Mouse (Mus musculus) megakaryocyte, adult 5-6 weeks (primary cell): ENCODE data around the gene Vps51. TPM values are rescaled to one million over a fixed set of nuclear protein-coding genes. Genes with fewer than 3 reads are reported as not detected.

Experiments
- ATAC-seq: 2 replicates; pipeline ENCODE4 v1.8.0; 2016; ENCODE audit warnings: mild to moderate bottlenecking, inconsistent platforms; ENCODE audit not compliant: poor library complexity, severe bottlenecking
- total RNA-seq, 2 experiments: library from RNA; stranded (forward) in 1 of 2; stranded (reverse) in 1 of 2; fragments of 153-499, 151-499 nt in 1 of 2; fragments of 221-1000, 200-1000 nt in 1 of 2; gene quantifications; 2 replicates each; pipeline versions ENCODE4 v1.2.3 to v1.2.4; 2015 to 2017

Vps51 gene
- total RNA-seq, 2 experiments from 2014 or later: 58.3 to 78.7 TPM

- peak; percentile 72 for ATAC-seq
Observed at GRCm38 (mm10) chr19:6018142-6019089, 58.6 kb downstream of the Vps51 start.

Other genes with a start within 250 kb of the Vps51 start
- 21.4 and 21.9 TPM in 2 replicates for gene Frmd8, start 202.0 kb downstream of the Vps51 start, total RNA-seq (2015)
- gene Frmd8, start 202.0 kb downstream of the Vps51 start, total RNA-seq (2017): 19.3 and 23.3 TPM in 2 replicates
- gene Slc25a45, start 199.4 kb downstream of the Vps51 start, total RNA-seq (2015): 55.6 and 67.9 TPM in 2 replicates
- gene Slc25a45, start 199.4 kb downstream of the Vps51 start, total RNA-seq (2017): 69.1 and 73.5 TPM in 2 replicates
- 0.54 and 0.59 TPM in 2 replicates for gene Tigd3, start 183.1 kb downstream of the Vps51 start, total RNA-seq (2015)
- 1.0 and 1.8 TPM in 2 replicates for gene Tigd3, start 183.1 kb downstream of the Vps51 start, total RNA-seq (2017)
- gene Dpf2, start 164.2 kb downstream of the Vps51 start, total RNA-seq (2015): 52.2 and 52.4 TPM in 2 replicates
- gene Dpf2, start 164.2 kb downstream of the Vps51 start, total RNA-seq (2017): 88.7 and 107 TPM in 2 replicates
- 3.0 and 3.4 TPM in 2 replicates for gene Cdc42ep2, start 152.4 kb downstream of the Vps51 start, total RNA-seq (2015)
- gene Cdc42ep2, start 152.4 kb downstream of the Vps51 start, total RNA-seq (2017): 1.7 and 1.9 TPM in 2 replicates
- 36.9 and 37.7 TPM in 2 replicates for gene Pola2, start 113.0 kb downstream of the Vps51 start, total RNA-seq (2015)
- 29.0 and 33.7 TPM in 2 replicates for gene Pola2, start 113.0 kb downstream of the Vps51 start, total RNA-seq (2017)
- 0.16 and 0.20 TPM in 2 replicates for gene Slc22a20, start 91.1 kb downstream of the Vps51 start, total RNA-seq (2015)
- gene Slc22a20, start 91.1 kb downstream of the Vps51 start, total RNA-seq (2017): 1.1 and 1.2 TPM in 2 replicates
- 31.1 and 32.2 TPM in 2 replicates for gene Capn1, start 61.3 kb downstream of the Vps51 start, total RNA-seq (2015)
- gene Capn1, start 61.3 kb downstream of the Vps51 start, total RNA-seq (2017): 53.7 and 54.8 TPM in 2 replicates
- gene Syvn1, start 30.7 kb downstream of the Vps51 start, total RNA-seq (2015): 16.8 and 17.8 TPM in 2 replicates
- 6.3 and 7.2 TPM in 2 replicates for gene Syvn1, start 30.7 kb downstream of the Vps51 start, total RNA-seq (2017)
- gene Mrpl49, start 19.4 kb downstream of the Vps51 start, total RNA-seq (2015): 28.7 and 35.8 TPM in 2 replicates
- gene Mrpl49, start 19.4 kb downstream of the Vps51 start, total RNA-seq (2017): 31.0 and 33.0 TPM in 2 replicates
- 2,056 and 2,077 TPM in 2 replicates for gene Fau, start 19.4 kb downstream of the Vps51 start, total RNA-seq (2015)
- 1,670 and 1,985 TPM in 2 replicates for gene Fau, start 19.4 kb downstream of the Vps51 start, total RNA-seq (2017)
- gene Znhit2, start 16.0 kb downstream of the Vps51 start, total RNA-seq (2015): 8.9 and 10.0 TPM in 2 replicates
- gene Znhit2, start 16.0 kb downstream of the Vps51 start, total RNA-seq (2017): 10.4 and 11.3 TPM in 2 replicates
- 4.7 and 8.6 TPM in 2 replicates for gene Tm7sf2, start 8.9 kb downstream of the Vps51 start, total RNA-seq (2015)
- 4.5 and 4.7 TPM in 2 replicates for gene Tm7sf2, start 8.9 kb downstream of the Vps51 start, total RNA-seq (2017)
- not detected in 2 replicates for gene Tmem262, start 2.8 kb upstream of the Vps51 start, total RNA-seq (2015)
- not detected in 2 replicates for gene Tmem262, start 2.8 kb upstream of the Vps51 start, total RNA-seq (2017)
- not detected in 2 replicates for gene Gm28374, start 5.0 kb upstream of the Vps51 start, total RNA-seq (2015)
- 0.33 and 0.51 TPM in 2 replicates for gene Gm28374, start 5.0 kb upstream of the Vps51 start, total RNA-seq (2017)
- gene Zfpl1, start 7.7 kb upstream of the Vps51 start, total RNA-seq (2015): 15.3 and 15.8 TPM in 2 replicates
- 29.2 and 33.7 TPM in 2 replicates for gene Zfpl1, start 7.7 kb upstream of the Vps51 start, total RNA-seq (2017)
- 30.5 and 32.2 TPM in 2 replicates for gene Cdca5, start 7.8 kb upstream of the Vps51 start, total RNA-seq (2015)
- gene Cdca5, start 7.8 kb upstream of the Vps51 start, total RNA-seq (2017): 24.3 and 26.6 TPM in 2 replicates
- 0.62 and 1.2 TPM in 2 replicates for gene AC131692.1, start 17.2 kb upstream of the Vps51 start, total RNA-seq (2015)
- 0.15 TPM in 1 of 2 replicates, not detected in the other for gene AC131692.1, start 17.2 kb upstream of the Vps51 start, total RNA-seq (2017)
- gene Naaladl1, start 28.6 kb upstream of the Vps51 start, total RNA-seq (2015): 0.32 and 1.2 TPM in 2 replicates
- 0.28 and 0.55 TPM in 2 replicates for gene Naaladl1, start 28.6 kb upstream of the Vps51 start, total RNA-seq (2017)
- gene Sac3d1, start 41.4 kb upstream of the Vps51 start, total RNA-seq (2015): 3.4 and 5.7 TPM in 2 replicates
- 3.9 and 4.0 TPM in 2 replicates for gene Sac3d1, start 41.4 kb upstream of the Vps51 start, total RNA-seq (2017)
- 9.9 and 13.5 TPM in 2 replicates for gene Snx15, start 51.1 kb upstream of the Vps51 start, total RNA-seq (2015)
- 5.2 and 6.4 TPM in 2 replicates for gene Snx15, start 51.1 kb upstream of the Vps51 start, total RNA-seq (2017)
- gene Batf2, start 63.8 kb upstream of the Vps51 start, total RNA-seq (2015): 1.1 and 1.4 TPM in 2 replicates
- gene Batf2, start 63.8 kb upstream of the Vps51 start, total RNA-seq (2017): 0.48 and 0.49 TPM in 2 replicates
- gene Arl2, start 64.3 kb upstream of the Vps51 start, total RNA-seq (2015): 9.1 and 10.6 TPM in 2 replicates
- 8.0 and 9.7 TPM in 2 replicates for gene Arl2, start 64.3 kb upstream of the Vps51 start, total RNA-seq (2017)
- 0.58 TPM in 1 of 2 replicates, not detected in the other for gene Majin, start 107.2 kb upstream of the Vps51 start, total RNA-seq (2015)
- gene Majin, start 107.2 kb upstream of the Vps51 start, total RNA-seq (2017): not detected in 2 replicates
- not detected in 2 replicates for gene Gpha2, start 149.1 kb upstream of the Vps51 start, total RNA-seq (2015)
- not detected in 2 replicates for gene Gpha2, start 149.1 kb upstream of the Vps51 start, total RNA-seq (2017)
- 5.1 and 5.7 TPM in 2 replicates for gene Ppp2r5b, start 158.6 kb upstream of the Vps51 start, total RNA-seq (2015)
- 3.5 and 6.7 TPM in 2 replicates for gene Ppp2r5b, start 158.6 kb upstream of the Vps51 start, total RNA-seq (2017)
- 9.8 and 10.1 TPM in 2 replicates for gene Atg2a, start 164.4 kb upstream of the Vps51 start, total RNA-seq (2015)
- 8.5 and 10.3 TPM in 2 replicates for gene Atg2a, start 164.4 kb upstream of the Vps51 start, total RNA-seq (2017)
- 19.3 and 27.1 TPM in 2 replicates for gene Ehd1, start 199.5 kb upstream of the Vps51 start, total RNA-seq (2015)
- gene Ehd1, start 199.5 kb upstream of the Vps51 start, total RNA-seq (2017): 24.0 and 34.8 TPM in 2 replicates
- 0.56 and 0.68 TPM in 2 replicates for gene Cdc42bpg, start 229.2 kb upstream of the Vps51 start, total RNA-seq (2015)
- gene Cdc42bpg, start 229.2 kb upstream of the Vps51 start, total RNA-seq (2017): 0.88 and 1.3 TPM in 2 replicates